Comparison of ENCODE assay signal across 12 mouse cellular contexts in genomic region chr11:30269524-30269923, GRCm38 (mm10). TPM values are rescaled to one million over a fixed set of nuclear protein-coding genes. Genes with fewer than 3 reads are reported as not detected.
DNase-seq lines count a peak whose midpoint lies in the region; ATAC-seq and TF ChIP-seq lines count a peak whose summit lies in the region.
"Had no signal": no experiment of that assay in that cellular context is flagged by ENCODE, and none has a peak within 500 bp of the region (broad histone marks: within the 10 kb centered on the region; RNA-seq: fewer than 3 reads in every experiment).

No protein-coding gene starts in this region.

- peak overlapping the region; percentile 93 for H3K4me3 ChIP-seq in heart, adult 2 months
- H3K4me3 ChIP-seq in intestine, postnatal 0 days (ENCODE audit: low read depth, low read length), result no peak overlapping the region
- H3K4me3 ChIP-seq in intestine, embryonic 16.5 days (ENCODE audit: low read length), result no peak overlapping the region
- peak overlapping the region; percentile 100; the same call in 1 of the 2 replicates for H3K4me3 ChIP-seq in midbrain, embryonic 14.5 days (replicated peaks; ENCODE audit: low read depth, low read length)
- H3K4me3 ChIP-seq in midbrain, embryonic 10.5 days, result no peak overlapping the region

- no peak for TF ChIP-seq POLR2A in heart, adult 2 months (IDR thresholded peaks at IDR 0.05; ENCODE audit: insufficient read depth, low read depth, low read length)

- H3K36me3 ChIP-seq in heart, adult 2 months (ENCODE audit: control insufficient read depth, insufficient read depth, low read length), result peaks cover 10% of the 10 kb centered on the region
- H3K36me3 ChIP-seq in intestine, postnatal 0 days (ENCODE audit: control insufficient read depth, insufficient read depth), result no peaks in the 10 kb centered on the region
- H3K36me3 ChIP-seq in intestine, embryonic 16.5 days (ENCODE audit: control insufficient read depth, insufficient read depth, low read length), result no peaks in the 10 kb centered on the region
- no peaks in the 10 kb centered on the region for H3K36me3 ChIP-seq in midbrain, embryonic 14.5 days (ENCODE audit: control insufficient read depth, insufficient read depth, low read length)
- H3K36me3 ChIP-seq in midbrain, embryonic 10.5 days, result no peaks in the 10 kb centered on the region

- peaks cover 18% of the 10 kb centered on the region for H3K79me2 ChIP-seq in heart, adult 2 months (replicated peaks; ENCODE audit: control insufficient read depth, insufficient read depth, low read length)

- WGBS in heart, adult 2 months, result 41% methylated on average over 1 of the region's 1 CpGs
- WGBS in intestine, postnatal 0 days, result 71% methylated on average over 1 of the region's 1 CpGs
- WGBS in intestine, embryonic 16.5 days, result 79% methylated on average over 1 of the region's 1 CpGs
- 83% methylated on average over 1 of the region's 1 CpGs for WGBS in midbrain, embryonic 14.5 days
- WGBS in midbrain, embryonic 10.5 days, result 93% methylated on average over 1 of the region's 1 CpGs

- no peak for TF ChIP-seq CTCF in heart, adult 2 months (IDR thresholded peaks at IDR 0.05)
- no peak for TF ChIP-seq CTCF in intestine, postnatal 0 days (IDR thresholded peaks at IDR 0.05; ENCODE audit: low read depth)

- no peaks in the 10 kb centered on the region for H3K4me1 ChIP-seq in heart, adult 2 months (ENCODE audit: control insufficient read depth, insufficient read depth, low read length)
- H3K4me1 ChIP-seq in intestine, postnatal 0 days (replicated peaks; ENCODE audit: control insufficient read depth, insufficient read depth, low read length), result no peaks in the 10 kb centered on the region
- peaks cover 9% of the 10 kb centered on the region for H3K4me1 ChIP-seq in intestine, embryonic 16.5 days (ENCODE audit: control insufficient read depth, insufficient read depth, low read length)
- H3K4me1 ChIP-seq in midbrain, embryonic 14.5 days (ENCODE audit: control insufficient read depth, insufficient read depth, low read length), result peaks cover 21% of the 10 kb centered on the region
- peaks cover 18% of the 10 kb centered on the region for H3K4me1 ChIP-seq in midbrain, embryonic 10.5 days

- DNase-seq in heart, adult 2 months, result no peak
- DNase-seq in heart, postnatal 4 days, result no peak
- no peak for DNase-seq in midbrain, embryonic 14.5 days
- DNase-seq in midbrain, embryonic 10.5 days (ENCODE audit: low spot score), result no peak
- DNase-seq in naive thymus-derived CD4-positive, alpha-beta T cell, adult 2 months (ENCODE audit: low read depth), result peak; percentile 3
- no peak for DNase-seq in Muller cell, postnatal 12 days (ENCODE audit: inconsistent ontology term)
- DNase-seq: cerebellum, adult 18-20 months; retina, postnatal 1 day; thymus, postnatal 36 days had no signal

- H3K9me3 ChIP-seq in intestine, postnatal 0 days (ENCODE audit: control insufficient read depth), result no peaks in the 10 kb centered on the region
- no peaks in the 10 kb centered on the region for H3K9me3 ChIP-seq in intestine, embryonic 16.5 days (ENCODE audit: control insufficient read depth, low read length)
- no peaks in the 10 kb centered on the region for H3K9me3 ChIP-seq in midbrain, embryonic 14.5 days (ENCODE audit: control insufficient read depth, low read length)
- no peaks in the 10 kb centered on the region for H3K9me3 ChIP-seq in midbrain, embryonic 10.5 days (replicated peaks)

- H3K27me3 ChIP-seq in heart, adult 2 months (ENCODE audit: control insufficient read depth, insufficient read depth, low read length), result no peaks in the 10 kb centered on the region; the same call in 1 of the 2 replicates
- H3K27me3 ChIP-seq in intestine, postnatal 0 days (replicated peaks; ENCODE audit: control insufficient read depth, insufficient read depth, low read length), result peaks cover 17% of the 10 kb centered on the region; the same call in 1 of the 2 replicates
- H3K27me3 ChIP-seq in intestine, embryonic 16.5 days (replicated peaks; ENCODE audit: control insufficient read depth, insufficient read depth, low read length), result peaks cover 5% of the 10 kb centered on the region; the same call in 1 of the 2 replicates
- H3K27me3 ChIP-seq in midbrain, embryonic 14.5 days (ENCODE audit: control insufficient read depth, insufficient read depth, low read length), result no peaks in the 10 kb centered on the region
- H3K27me3 ChIP-seq in midbrain, embryonic 10.5 days (ENCODE audit: low read depth, poor library complexity, severe bottlenecking), result peaks cover 20% of the 10 kb centered on the region

- peak overlapping the region; percentile 98 for H3K27ac ChIP-seq in heart, adult 2 months
- H3K27ac ChIP-seq in intestine, postnatal 0 days (ENCODE audit: low read depth, low read length), result no peak overlapping the region
- H3K27ac ChIP-seq in intestine, embryonic 16.5 days (ENCODE audit: low read length), result no peak overlapping the region
- no peak overlapping the region for H3K27ac ChIP-seq in midbrain, embryonic 14.5 days (replicated peaks; ENCODE audit: low read depth, low read length)
- H3K27ac ChIP-seq in midbrain, embryonic 10.5 days (replicated peaks), result no peak overlapping the region
- H3K27ac ChIP-seq: macrophage had no signal

- no peak for TF ChIP-seq EP300 in heart, adult 2 months (IDR thresholded peaks at IDR 0.05; ENCODE audit: insufficient read depth, low read depth, low read length)

- ATAC-seq in intestine, postnatal 0 days, result no peak
- no peak for ATAC-seq in intestine, embryonic 16.5 days
- no peak for ATAC-seq in midbrain, embryonic 14.5 days (ENCODE audit: low FRiP score, low TSS enrichment)

- H3K9ac ChIP-seq in heart, adult 2 months (ENCODE audit: low read depth, low read length), result no peak overlapping the region
- H3K9ac ChIP-seq in intestine, postnatal 0 days (ENCODE audit: low read depth, low read length), result no peak overlapping the region
- no peak overlapping the region for H3K9ac ChIP-seq in intestine, embryonic 16.5 days (ENCODE audit: low read depth, low read length)
- no peak overlapping the region for H3K9ac ChIP-seq in midbrain, embryonic 14.5 days (replicated peaks; ENCODE audit: low read length)

- intact Hi-C loops in heart, adult 2 months (cut with DNase I), result loop anchor here (2.0 to 10.0 kb wide), 3 partner anchors 95 to 385 kb away; no protein-coding TSS in a partner anchor

- peak overlapping the region; percentile 95; the same call in 1 of the 2 replicates for H3K4me2 ChIP-seq in intestine, postnatal 0 days (replicated peaks; ENCODE audit: low read depth)
- H3K4me2 ChIP-seq in intestine, embryonic 16.5 days (ENCODE audit: low read depth, low read length), result no peak overlapping the region
- peak overlapping the region; percentile 61 for H3K4me2 ChIP-seq in midbrain, embryonic 14.5 days (ENCODE audit: low read length)

RNA-seq across cellular contexts. Expression of gene Sptbn1, which starts 1.5 kb away (rescaled TPM):
- total RNA-seq in heart, adult 2 months (2021), result 100 to 1,000 TPM; 509 to 570 TPM
- 169 and 246 TPM in 2 replicates for polyA plus RNA-seq in heart, adult 2 months (2012; rRNA removed)
- 100 to 1,000 TPM; 571 to 581 TPM for total RNA-seq in heart, postnatal 4 days (2021)
- 73.5 and 84.7 TPM in 2 replicates for polyA plus RNA-seq in intestine, postnatal 0 days (2015; fragmentation: Nextera tagmentation; extraction: Ambion mirVana)
- polyA plus RNA-seq in intestine, embryonic 16.5 days (2015; fragmentation: Nextera tagmentation; extraction: Ambion mirVana), result 98.1 and 110 TPM in 2 replicates
- 152 and 181 TPM in 2 replicates for polyA plus RNA-seq in midbrain, embryonic 14.5 days (2014; fragmentation: Nextera tagmentation; extraction: Ambion mirVana)
- 61.9 and 74.7 TPM in 2 replicates for polyA plus RNA-seq in midbrain, embryonic 10.5 days (2016; fragmentation: Nextera tagmentation; extraction: Ambion mirVana)

Comparison
In these comparisons a context has a peak if more than half of its experiments do, and no peak if none do; other contexts are left out.
1. H3K4me3 ChIP-seq: peak in heart, adult 2 months (single experiment) and midbrain, embryonic 14.5 days (single experiment); none in intestine, postnatal 0 days (single experiment), intestine, embryonic 16.5 days (single experiment) and midbrain, embryonic 10.5 days (single experiment).